Mouse (Mus musculus) thymus, adult 2 months (tissue): Measurements from ENCODE around the gene Cyb5d1.

Source experiments
- CTCF ChIP-seq: fragments of 200-500 bp; IDR thresholded peaks from 2 replicates; pipeline ENCODE4 v1.5.1; 2012; ENCODE audit warnings: mild to moderate bottlenecking, control low read depth, low read length, moderate library complexity, borderline replicate concordance; ENCODE audit not compliant: control insufficient read depth, poor library complexity, insufficient read depth; ENCODE audit errors: extremely low read depth
- POLR2A ChIP-seq: fragments of 200-500 bp; IDR thresholded peaks from 2 replicates; pipeline ENCODE4 v1.6.1; 2012; ENCODE audit warnings: mild to moderate bottlenecking, low read length, control low read depth, moderate library complexity; ENCODE audit not compliant: control insufficient read depth, poor library complexity, insufficient read depth; ENCODE audit errors: extremely low read depth

DNA sequence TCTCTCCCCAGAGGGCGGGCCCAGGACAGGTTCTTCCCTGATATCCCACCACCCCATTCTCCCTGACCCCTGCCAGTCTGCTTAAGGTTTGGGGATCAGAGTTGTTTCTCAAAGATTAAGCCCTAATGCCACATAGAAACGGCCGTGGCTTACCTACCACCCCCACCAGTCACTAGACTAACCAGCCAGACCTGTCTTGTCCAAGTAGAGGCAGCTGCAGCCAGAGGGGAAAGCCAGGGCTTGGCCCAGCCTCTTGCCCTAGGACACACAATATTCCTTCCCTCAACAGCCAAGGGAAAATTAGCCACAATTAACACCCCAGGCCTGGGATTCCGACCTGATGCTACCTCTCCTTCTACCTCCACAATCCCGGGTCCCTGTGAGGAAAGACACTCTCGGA, 29.7 kb downstream of the Cyb5d1 start:
- TF ChIP-seq POLR2A, result no peak
- TF ChIP-seq CTCF, result no peak
